Mouse (Mus musculus) mature B cell (primary cell): ENCODE results near the gene 9930111J21Rik1.
"Not testable (repeated sequence)": the region's sequence is repeated elsewhere in the genome, so short reads cannot be mapped to it uniquely, and the experiment has no call there.

Experiments
- in situ Hi-C: fragments of 300-500 bp; cut with MboI; formaldehyde crosslinking; loops from 2 replicates; pipeline ENCODE4 v1.14.3; 2019

The 9930111J21Rik1 gene

DNA sequence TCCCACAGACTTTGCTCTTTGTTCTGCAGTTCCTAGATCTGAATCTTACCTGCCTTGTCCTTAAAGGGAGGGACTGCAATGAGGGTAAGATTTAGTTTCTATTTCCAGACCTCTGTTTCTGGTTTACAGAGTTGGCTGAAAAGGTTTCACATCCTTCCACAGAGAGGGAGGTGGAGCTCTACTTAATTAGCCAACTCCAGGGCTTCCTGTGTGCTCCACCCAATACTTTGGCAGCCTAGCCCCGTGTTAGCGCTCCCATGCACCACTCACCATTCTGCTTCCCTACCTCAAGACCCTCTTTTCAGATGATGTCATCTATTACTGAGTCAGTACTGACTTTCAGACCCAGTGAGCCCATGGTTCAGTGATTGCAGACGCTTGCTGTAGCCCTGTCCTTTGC lies at the start of gene 9930111J21Rik1:
Gene 9930111J21Rik1, minus strand, starts transcription at position 148 of the 400 bp plus-strand sequence.
- in situ Hi-C loops = not testable (repeated sequence)

DNA sequence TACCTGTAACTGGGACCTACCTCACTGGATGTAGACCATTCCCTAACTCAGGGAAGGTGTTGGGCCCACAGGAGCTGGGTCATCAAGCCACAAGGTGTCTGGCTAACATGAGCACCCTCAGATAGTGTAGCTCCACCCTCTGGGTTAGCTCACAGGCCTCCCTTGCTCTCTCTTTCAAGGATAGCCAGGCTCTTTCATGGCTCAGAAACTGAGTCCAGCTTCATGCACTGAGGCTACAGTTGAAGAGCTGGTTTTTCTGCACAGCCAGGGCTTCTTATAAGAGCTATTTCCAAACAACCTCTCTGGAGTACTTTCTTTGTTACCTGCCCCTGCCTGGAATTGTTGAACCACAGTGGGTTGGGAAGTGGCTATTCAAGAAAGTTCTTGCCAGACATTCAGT lies 32.9 kb upstream of the 9930111J21Rik1 start:
- in situ Hi-C loops = not testable (repeated sequence)

DNA sequence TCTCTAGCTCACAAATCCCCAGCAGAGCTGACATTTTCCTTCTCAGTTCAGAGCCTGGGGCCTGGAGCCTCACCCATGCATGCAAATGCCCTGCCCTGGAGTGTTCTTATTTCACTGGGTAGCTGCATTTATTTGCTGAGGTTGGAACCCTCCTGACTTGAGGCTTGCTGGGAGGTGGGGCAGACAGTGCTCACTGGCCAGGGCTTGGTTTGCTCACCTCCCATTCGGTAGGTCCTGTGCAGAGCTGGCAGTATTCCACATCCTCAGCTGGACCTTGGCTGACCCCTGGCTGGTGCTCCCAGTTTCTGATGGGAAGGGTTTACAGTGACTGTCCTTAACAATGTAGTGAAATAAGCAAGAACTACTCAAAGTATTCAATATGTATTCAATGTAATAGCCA lies 27.6 kb upstream of the 9930111J21Rik1 start:
- in situ Hi-C loops = not testable (repeated sequence)

DNA sequence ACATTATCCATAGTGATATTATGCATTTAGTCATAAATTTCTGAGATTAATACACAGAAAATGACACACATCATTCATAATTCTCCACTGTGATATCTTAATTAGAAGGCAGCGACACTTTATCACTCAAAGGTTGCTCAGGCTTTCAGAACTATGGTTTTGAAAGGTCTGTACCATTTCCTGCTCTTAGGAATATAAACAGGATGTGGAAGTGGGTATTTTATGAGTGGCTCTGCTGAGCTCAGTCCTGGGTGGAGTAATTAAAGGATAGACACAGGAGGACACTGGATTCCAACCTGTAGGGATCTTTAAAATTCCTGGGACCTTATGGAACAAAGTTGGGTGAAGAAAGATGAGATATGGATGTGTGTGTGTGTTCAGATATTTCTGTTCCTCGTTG lies 27.1 kb upstream of the 9930111J21Rik1 start:
- in situ Hi-C loops = not testable (repeated sequence)

DNA sequence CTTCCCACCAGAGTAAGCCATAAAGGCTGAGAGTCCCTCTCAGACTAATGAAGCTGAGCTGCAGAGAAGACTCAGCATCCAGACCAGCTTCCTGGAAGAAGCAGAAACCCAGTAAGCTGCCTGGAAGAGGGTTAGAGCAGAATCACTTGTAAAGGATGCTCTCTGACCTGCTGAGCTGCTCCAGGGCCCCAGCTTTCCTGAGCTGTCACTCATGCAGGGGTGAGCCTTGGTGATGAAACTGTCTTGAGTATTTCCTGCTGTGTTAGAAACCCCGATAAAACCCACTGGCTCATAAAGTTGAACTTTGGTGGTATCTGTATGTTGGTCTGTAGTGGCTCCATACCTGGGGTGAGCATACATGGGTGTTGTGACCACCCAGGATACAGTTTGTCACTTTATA lies 21.2 kb upstream of the 9930111J21Rik1 start:
- in situ Hi-C loops = not testable (repeated sequence)

DNA sequence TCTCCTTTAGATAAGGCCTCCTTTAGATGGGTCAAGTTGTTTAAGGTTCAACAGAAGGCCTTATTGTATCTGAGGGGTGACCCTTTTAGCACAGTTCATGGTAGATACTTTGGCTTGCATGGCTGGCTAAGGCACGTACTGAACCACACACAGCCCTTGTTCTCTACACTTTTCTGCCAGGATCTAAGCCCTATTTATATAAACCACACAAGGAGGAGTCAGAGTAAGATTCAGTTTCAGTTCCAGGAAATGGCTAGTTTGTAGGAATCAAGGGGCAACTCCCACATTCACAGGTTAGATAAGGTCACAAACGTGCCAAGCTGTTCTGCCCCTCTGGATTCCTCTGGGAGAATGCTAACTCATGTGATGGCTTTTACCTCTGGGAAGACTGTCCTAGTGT lies 14.8 kb upstream of the 9930111J21Rik1 start, which contains the start of gene Tgtp1:
Gene Tgtp1, minus strand, starts transcription at position 155 of the 400 bp plus-strand sequence.
- in situ Hi-C loops = not testable (repeated sequence)

DNA sequence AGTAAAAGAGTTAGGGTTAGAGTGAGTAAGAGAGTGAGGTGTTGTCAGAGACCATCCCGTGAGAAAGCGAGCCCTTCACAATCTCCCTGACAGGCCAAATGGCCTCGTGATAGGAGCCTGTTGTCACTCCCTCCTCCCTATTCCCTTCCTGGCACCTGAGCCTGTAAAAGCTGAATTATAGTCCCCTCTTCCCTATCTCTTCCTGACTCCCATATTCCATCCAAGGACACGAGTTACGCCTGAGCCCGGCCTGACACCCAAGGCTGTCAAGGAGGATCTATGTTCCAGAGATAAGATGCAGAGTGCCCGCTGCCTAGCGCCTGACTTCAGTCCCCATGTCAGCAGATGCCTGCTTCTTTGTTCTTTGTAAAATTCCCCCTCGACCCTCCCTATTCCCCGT lies 14.1 kb upstream of the 9930111J21Rik1 start:
- in situ Hi-C loops = not testable (repeated sequence)

DNA sequence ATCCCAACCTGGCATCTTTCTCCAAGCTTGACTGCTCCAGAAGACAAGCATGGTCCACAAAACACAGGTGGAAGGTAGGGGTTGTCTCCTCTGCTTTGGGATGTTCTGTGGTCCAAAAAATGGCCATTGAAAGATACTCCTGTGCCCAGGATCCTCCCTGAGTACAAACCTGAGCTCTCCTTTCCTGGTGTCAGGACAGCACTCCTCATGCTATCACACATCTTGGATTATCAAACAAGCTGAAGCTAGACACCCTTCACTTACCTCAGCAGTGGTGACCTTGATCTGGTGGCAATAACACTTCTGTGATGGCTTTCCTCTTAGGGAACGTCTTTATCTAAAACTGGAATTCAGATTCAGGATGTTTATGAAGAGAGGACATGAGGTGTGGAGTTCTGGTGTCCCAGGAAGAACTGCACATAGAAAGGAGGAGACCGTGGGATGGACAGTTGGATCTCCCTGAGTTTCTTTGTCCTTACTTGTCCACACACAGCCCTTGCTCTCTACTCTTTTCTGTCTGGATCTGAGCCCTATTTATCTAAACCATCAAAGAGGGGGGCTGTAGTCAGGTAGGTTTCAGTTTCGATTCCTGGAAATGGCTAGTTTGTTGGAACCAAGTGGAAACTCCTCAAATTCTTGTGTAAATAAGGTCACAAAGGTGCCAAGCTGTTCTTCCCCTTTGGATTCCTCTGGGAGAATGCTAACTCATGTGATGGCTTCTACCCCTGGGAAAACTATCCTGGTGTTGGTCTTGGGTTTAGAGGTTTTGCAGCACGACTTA lies 12.7 kb upstream of the 9930111J21Rik1 start, which contains the start of gene Gm12185:
Gene Gm12185, minus strand, starts transcription at position 487 of the 781 bp plus-strand sequence.
- in situ Hi-C loops = not testable (repeated sequence)

DNA sequence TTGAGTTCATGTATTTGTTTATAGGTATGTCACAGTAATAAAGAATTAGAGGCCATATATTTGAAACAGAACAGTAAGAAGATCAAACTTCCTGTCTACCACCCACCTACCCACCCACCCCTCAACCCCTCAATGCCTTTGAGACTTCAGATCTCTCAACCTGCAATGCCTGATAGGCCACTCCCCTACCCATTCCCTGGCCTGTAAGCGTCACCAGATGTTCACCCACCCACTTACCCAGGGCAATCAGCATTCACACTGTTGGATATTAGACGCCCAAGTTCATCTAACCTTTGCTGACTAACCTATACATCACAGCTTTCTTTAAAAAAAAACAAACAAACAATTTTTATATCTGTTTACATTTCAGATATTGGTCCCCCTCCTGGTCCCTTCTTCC lies 10.8 kb upstream of the 9930111J21Rik1 start:
- in situ Hi-C loops = not testable (repeated sequence)

DNA sequence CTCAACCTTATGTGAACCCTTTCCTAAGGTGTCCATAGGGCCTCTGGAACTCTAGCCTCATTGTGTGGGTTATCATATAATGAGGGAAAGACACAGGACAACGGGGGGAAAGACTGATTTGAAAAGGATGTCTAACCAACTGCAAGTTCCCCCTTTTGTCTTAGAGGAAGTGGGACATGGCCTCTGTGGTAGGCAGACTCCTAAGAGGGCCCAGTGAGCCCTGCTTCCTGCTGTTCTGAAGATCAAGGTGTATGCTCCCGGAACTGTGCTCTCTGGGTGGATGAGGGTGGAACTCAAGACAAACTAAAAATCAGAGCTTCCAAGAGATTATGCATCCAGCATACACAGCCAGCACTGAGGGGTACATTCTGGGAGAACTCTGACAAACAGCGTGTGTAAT lies 9.0 kb upstream of the 9930111J21Rik1 start:
- in situ Hi-C loops = not testable (repeated sequence)

DNA sequence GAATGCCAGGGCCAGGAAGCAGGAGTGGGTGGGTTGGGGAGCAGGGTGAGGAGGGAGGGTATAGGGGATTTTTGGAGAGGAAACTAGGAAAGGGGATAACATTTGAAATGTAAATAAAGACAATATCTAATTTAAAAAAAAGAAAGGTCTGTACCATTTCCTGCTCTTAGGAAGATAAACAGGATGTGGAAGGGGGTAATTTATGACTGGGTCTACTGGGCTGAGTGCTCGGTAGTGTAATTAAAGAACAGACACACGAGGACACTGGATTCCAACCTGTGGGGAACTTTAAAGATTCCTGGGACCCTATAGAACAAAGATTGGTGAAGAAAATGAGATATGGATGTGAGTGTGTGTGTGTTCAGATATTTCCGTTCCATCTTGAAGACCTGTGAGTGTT lies 3.6 kb upstream of the 9930111J21Rik1 start:
- in situ Hi-C loops = not testable (repeated sequence)

DNA sequence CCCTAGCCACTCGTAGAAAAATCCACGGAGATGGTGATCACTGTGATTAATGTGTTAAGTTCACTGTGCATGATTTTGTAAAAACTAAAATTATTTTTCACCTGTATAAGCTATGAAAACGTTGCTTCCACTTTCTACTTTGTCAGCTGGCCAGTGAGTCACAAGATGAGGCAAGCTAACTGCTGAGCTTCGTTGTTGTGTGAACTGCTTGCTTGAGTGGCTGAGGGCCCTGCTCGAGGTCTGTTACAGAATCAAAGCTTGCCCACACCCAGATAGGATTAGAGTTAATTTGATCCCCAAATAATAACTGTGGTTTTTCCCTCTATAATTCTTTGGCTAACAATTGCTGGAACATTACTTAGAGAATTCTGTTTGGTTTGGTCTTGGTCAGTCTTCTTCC lies 854 bp upstream of the 9930111J21Rik1 start:
- in situ Hi-C loops = not testable (repeated sequence)

DNA sequence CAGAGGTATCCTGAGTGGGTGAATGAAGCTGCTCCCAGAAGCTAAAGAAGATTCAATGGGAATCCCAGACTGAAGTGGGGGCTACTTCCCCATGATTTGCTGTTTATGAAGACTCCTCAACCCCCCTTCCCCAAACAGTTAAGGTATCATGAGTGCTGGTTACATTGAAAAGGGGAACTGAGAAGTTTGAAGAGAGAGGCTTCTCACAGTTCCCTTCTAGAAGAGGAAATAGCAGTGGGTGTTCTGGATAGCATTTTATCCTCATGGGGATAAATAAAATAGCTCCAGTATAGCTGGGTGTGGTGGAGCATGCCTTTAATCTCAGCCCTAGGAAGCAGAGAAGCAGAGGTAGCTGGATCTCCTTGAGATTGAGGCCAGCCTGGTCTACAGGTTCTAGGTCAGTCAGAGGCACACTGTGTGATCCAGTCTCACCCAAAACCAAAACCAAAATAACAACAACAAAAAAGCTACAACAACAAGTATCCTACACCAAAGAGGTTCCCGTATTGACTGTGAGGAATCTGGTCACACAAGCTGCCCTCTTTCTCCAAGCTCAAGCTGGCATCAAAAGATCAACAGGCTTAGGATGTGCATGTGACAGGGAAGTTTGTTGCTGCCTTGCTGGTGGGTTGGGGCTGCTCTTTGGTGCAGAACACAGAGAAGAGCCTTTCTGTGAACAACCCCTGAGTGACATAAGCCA lies 808 bp downstream of the 9930111J21Rik1 start, which contains the start of gene Olfr56:
Gene Olfr56, plus strand, starts transcription at position 650 of the 700 bp plus-strand sequence.
- in situ Hi-C loops = not testable (repeated sequence)

DNA sequence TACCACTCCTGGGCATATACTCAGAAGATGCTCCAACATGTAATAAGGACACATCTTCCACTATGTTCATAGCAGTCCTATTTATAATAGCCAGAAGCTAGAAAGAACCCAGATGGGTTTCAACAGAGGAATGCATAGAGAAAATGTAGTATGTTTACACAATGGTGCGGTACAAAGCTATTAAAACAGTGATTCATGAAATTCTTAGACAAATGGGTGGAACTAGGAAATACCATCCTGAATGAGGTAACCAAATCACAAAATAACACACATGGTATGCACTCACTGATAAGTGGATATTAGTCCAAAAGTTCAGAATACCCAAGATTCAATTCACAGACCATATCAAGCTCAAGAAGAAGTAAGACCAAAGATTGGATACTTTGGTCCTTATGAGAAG lies 4.5 kb downstream of the 9930111J21Rik1 start:
- in situ Hi-C loops = not testable (repeated sequence)

DNA sequence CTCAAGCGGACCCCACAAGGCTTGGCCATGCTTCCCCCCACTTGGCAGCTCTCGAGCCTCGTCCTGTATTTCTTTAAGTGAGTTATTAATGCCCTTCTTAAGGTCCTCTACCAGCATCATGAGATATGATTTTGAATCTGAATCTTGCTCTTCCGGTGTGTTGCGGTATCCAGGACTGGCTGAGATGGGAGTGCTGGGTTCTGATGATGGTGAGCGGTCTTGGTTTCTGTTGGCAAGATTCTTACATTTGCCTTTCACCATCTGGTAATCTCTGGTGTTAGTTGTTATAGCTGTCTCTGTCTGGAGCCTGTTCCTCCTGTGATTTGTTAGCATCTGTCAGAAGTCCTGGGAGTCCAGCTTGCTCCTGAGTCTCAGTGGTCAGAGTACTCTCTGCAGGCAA lies 33.1 kb downstream of the 9930111J21Rik1 start, which contains the start of gene Psme2b:
Gene Psme2b, minus strand, starts transcription at position 101 of the 400 bp plus-strand sequence.
- in situ Hi-C loops = not testable (repeated sequence)

DNA sequence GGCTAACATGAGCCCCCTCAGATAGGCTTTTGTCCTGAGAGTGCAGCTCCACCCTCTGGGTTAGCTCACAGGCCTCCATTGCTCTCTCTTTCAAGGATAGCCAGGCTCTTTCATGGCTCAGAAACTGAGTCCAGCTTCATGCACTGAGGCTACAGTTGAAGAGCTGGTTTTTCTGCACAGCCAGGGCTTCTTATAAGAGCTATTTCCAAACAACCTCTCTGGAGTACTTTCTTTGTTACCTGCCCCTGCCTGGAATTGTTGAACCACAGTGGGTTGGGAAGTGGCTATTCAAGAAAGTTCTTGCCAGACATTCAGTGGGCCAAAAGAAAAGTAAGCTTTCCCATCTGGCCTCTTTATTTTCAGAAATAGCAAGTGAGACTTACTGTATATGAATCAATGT lies 39.9 kb downstream of the 9930111J21Rik1 start:
- in situ Hi-C loops = not testable (repeated sequence)

DNA sequence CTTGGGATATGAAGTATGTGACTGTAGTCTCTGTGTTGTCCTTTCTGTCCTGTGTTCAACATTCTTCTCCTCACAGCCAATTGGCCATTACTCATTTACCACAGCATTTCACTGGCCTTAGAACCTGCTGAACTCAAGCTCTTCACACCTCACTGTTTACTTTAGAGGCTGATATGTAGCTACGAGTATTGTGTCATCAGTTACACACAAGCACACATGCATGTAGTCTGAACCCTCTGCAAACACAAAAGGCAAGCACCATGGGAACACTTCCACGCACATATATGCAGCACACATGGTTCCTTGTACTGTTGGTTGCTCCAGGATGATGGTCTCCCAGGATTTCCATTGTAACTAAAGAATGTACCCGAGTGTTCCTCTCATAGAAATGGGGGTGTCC lies 43.9 kb downstream of the 9930111J21Rik1 start:
- in situ Hi-C loops = not testable (repeated sequence)

DNA sequence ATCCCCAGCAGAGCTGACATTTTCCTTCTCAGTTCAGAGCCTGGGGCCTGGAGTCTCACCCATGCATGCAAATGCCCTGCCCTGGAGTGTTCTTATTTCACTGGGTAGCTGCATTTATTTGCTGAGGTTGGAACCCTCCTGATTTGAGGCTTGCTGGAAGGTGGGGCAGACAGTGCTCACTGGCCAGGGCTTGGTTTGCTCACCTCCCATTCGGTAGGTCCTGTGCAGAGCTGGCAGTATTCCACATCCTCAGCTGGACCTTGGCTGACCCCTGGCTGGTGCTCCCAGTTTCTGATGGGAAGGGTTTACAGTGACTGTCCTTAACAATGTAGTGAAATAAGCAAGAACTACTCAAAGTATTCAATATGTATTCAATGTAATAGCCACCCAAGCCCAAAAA lies 45.3 kb downstream of the 9930111J21Rik1 start:
- in situ Hi-C loops = not testable (repeated sequence)

DNA sequence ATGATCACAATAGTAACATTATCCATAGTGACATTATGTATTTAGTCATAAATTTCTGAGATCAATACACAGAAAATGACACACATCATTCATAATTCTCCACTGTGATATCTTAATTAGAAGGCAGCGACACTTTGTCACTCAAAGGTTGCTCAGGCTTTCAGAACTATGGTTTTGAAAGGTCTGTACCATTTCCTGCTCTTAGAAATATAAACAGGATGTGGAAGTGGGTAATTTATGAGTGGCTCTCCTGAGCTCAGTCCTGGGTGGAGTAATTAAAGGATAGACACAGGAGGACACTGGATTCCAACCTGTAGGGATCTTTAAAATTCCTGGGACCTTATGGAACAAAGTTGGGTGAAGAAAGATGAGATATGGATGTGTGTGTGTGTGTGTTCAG lies 45.8 kb downstream of the 9930111J21Rik1 start:
- in situ Hi-C loops = not testable (repeated sequence)

DNA sequence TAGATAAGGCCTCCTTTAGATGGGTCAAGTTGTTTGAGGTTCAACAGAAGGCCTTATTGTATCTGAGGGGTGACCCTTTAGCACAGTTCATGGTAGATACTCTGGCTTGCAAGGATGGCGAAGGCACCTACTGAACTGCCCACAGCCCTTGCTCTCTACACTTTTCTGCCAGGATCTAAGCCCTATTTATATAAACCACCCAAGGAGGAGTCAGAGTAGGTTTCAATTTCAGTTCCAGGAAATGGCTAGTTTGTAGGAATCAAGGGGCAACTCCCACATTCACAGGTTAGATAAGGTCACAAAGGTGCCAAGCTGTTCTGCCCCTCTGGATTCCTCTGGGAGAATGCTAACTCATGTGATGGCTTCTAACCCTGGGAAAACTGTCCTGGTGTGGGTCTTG lies 51.1 kb downstream of the 9930111J21Rik1 start:
- in situ Hi-C loops = not testable (repeated sequence)

DNA sequence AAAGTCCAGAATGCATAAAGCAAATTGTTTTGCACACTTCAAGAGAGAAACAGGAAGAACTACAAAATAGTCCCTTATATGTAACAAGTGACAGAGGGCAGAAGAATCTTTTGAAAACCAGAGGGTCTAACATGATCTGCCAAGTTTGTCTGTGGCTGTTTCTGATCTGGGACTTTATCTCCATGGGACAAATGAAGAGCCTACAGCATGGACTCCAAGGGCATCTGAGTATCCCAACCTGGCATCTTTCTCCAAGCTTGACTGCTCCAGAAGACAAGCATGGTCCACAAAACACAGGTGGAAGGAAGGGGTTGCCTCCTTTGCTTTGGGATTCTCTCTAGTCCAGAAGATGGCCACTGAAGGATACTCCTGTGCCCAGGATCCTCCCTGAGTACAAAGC lies 52.8 kb downstream of the 9930111J21Rik1 start:
- in situ Hi-C loops = not testable (repeated sequence)

DNA sequence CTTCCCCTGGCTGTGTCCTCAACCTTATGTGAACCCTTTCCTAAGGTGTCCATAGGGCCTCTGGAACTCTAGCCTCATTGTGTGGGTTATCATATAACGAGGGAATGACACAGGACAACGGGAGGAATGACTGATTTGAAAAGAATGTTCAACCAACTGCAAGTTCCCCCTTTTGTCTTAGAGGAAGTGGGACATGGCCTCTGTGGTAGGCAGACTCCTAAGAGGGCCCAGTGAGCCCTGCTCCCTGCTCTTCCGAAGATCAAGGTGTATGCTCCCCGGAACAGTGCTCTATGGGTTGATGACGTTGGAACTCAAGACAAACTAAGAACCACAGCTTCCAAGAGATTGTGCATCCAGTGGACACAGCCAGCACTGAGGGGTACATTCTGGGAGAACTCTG lies 55.4 kb downstream of the 9930111J21Rik1 start:
- in situ Hi-C loops = not testable (repeated sequence)

DNA sequence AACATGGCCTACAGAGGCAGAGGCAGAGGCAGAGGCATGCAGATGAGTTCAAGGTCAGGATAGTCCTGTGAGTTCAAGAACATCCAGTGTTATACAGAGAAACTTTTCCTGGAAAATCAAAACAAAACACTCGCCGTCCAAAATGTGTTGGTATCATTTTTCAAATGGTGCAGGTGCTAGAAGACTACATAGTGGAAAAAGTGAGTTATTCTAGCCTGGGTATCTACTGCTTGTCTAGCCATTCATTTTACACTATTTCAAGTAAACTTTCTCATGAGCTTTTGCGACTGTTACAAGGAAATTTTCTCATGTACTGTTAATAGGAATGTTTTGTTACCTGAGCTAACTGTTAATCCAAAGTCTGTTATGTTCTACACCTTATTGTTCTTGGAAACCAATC lies 60.8 kb downstream of the 9930111J21Rik1 start:
- in situ Hi-C loops = no loop called here
